Mouse (Mus musculus) neural tube, embryonic 14.5 days (tissue): ENCODE results near the gene Gm40193. TPM values are rescaled to one million over a fixed set of nuclear protein-coding genes. Genes with fewer than 3 reads are reported as not detected.
"Not testable (repeated sequence)": the region's sequence is repeated elsewhere in the genome, so short reads cannot be mapped to it uniquely, and the experiment has no call there.

Experiments
- ATAC-seq: fragments of 200-750 bp; cut with Nextera tagmentation; 2 replicates; pipeline ENCODE4 v1.8.0; 2017; ENCODE audit warnings: low read depth, mild to moderate bottlenecking, moderate TSS enrichment, moderate library complexity
- H3K27ac ChIP-seq: fragments of 300-500 bp; sonication (generic); 2 replicates; pipeline ENCODE4 v1.5.1; 2014; ENCODE audit warnings: low read depth, mild to moderate bottlenecking, control low read depth, low read length, moderate library complexity, mixed read lengths
- H3K27me3 ChIP-seq: fragments of 300-500 bp; sonication (generic); 2 replicates; pipeline ENCODE4 v1.6.1; 2014; ENCODE audit warnings: low read length; ENCODE audit not compliant: control insufficient read depth, insufficient read depth
- H3K36me3 ChIP-seq: fragments of 300-500 bp; sonication (generic); 2 replicates; pipeline ENCODE4 v1.6.1; 2014; ENCODE audit warnings: low read length, mixed read lengths; ENCODE audit not compliant: control insufficient read depth, insufficient read depth
- H3K4me1 ChIP-seq: fragments of 300-500 bp; sonication (generic); 2 replicates; pipeline ENCODE4 v1.6.1; 2014; ENCODE audit warnings: low read length; ENCODE audit not compliant: control insufficient read depth, insufficient read depth
- H3K4me2 ChIP-seq: fragments of 300-500 bp; sonication (generic); 2 replicates; pipeline ENCODE4 v1.6.1; 2014; ENCODE audit warnings: mild to moderate bottlenecking, low read depth, low read length, control low read depth
- H3K4me3 ChIP-seq: fragments of 300-500 bp; sonication (generic); 2 replicates; pipeline ENCODE4 v1.5.1; 2014; ENCODE audit warnings: low read depth, low read length, control low read depth, mixed read lengths
- H3K9ac ChIP-seq: fragments of 300-500 bp; sonication (generic); replicated peaks from 2 replicates; pipeline ENCODE4 v1.6.1; 2014; ENCODE audit warnings: low read depth, mild to moderate bottlenecking, control low read depth, low read length, mixed read lengths
- H3K9me3 ChIP-seq: fragments of 300-500 bp; sonication (generic); 2 replicates; pipeline ENCODE4 v1.6.1; 2016; ENCODE audit warnings: low read length; ENCODE audit not compliant: control insufficient read depth
- WGBS: fragments of 180-500 bp; shearing (Covaris S2); extraction: QIAGEN DNeasy Blood & Tissue Kit; methylation state at CpG from one replicate; pipeline ENCODE4 v1.1.7; 2014; 5-methylcytosine and 5-hydroxymethylcytosine counted together
- polyA plus RNA-seq: library from polyadenylated mRNA; unstranded; fragments of >200 nt; fragmentation: Nextera tagmentation; extraction: Ambion mirVana; gene quantifications from 2 replicates; pipeline ENCODE4 v1.2.1, GENCODE M21; 2014

The Gm40193 gene
- polyA plus RNA-seq, 1 experiment from 2014 or later: not detected

DNA sequence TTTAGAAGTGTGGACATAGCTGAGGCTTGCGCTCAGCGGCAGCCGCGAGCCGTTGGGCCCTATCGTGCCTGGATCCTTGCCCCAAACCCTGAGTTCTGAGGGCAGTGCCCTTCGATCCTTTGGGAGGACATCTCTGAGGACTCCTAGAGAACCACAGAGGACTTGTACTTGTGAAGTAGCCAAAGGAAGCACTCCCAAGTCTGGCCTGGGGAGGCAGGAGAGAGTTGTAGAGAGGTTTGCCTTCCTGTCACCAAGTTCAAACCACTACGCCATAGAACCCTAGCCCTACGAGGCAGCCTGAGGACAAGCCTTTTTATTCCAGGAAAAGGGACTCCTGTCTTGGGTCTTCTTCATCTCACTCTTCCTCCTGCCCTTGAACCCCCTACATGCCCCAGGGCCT is 24.8 kb upstream of the Gm40193 start:
- H3K9ac ChIP-seq: no peak overlapping the region
- H3K4me2 ChIP-seq: no peak overlapping the region
- H3K9me3 ChIP-seq: no peaks in the 10 kb centered on the region
- no peaks in the 10 kb centered on the region for H3K27me3 ChIP-seq
- H3K27ac ChIP-seq: no peak overlapping the region
- ATAC-seq: no peak
- H3K4me1 ChIP-seq: peaks cover 6% of the 10 kb centered on the region; the same call in 1 of the 2 replicates
- no peaks in the 10 kb centered on the region for H3K36me3 ChIP-seq
- no peak overlapping the region for H3K4me3 ChIP-seq
- WGBS: 84% methylated on average over 9 of the region's 9 CpGs

DNA sequence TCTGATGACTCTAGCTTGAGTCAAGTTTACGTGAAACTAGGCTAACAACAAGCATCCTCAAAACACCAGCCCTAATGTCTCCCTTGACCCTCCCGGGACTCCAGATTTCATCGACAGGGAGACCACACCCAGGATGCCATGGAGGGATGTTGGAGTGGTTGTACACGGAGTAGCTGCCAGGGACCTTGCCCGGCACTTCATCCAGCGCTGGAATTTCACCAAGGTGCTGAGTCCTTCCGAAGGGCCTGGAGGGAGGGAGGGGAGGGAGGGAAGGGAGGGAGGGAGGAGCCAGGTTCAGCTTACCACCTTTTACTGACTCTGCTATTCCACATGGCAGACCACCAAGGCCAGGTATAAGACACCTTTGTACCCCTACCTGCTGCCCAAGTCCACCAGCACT is 21.2 kb upstream of the Gm40193 start:
- Histone ChIP-seq H3K9ac (no peak overlapping the region), H3K36me3 (no peaks in the 10 kb centered on the region), H3K4me1 (no peaks in the 10 kb centered on the region), H3K9me3 (no peaks in the 10 kb centered on the region), H3K27me3 (no peaks in the 10 kb centered on the region), H3K27ac (no peak overlapping the region), H3K4me2 (no peak overlapping the region), H3K4me3 (no peak overlapping the region)
- no peak for ATAC-seq
- 17% methylated on average over 7 of the region's 7 CpGs for WGBS

DNA sequence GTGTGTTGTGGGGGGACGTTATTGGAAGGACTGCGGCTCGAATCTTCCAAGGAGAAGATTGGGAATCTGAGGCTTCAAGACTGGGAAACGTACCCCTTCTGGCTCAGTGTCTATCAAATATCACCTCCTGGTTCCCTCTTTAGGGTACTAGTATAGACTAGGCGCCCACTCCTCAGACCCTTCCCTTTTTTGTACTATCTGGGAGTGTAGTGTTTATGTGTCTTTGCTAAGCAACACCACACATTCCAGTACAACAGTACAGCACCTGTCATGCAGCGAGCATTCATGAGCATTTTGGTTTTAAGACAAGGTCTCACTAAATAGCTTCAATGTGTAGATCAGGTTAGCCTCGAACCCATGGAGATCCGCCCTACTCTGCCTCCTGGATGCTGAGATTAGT is 18.8 kb upstream of the Gm40193 start:
- Histone ChIP-seq H3K4me2 (no peak overlapping the region), H3K4me1 (no peaks in the 10 kb centered on the region), H3K27me3 (no peaks in the 10 kb centered on the region), H3K36me3 (no peaks in the 10 kb centered on the region), H3K9ac (no peak overlapping the region), H3K27ac (no peak overlapping the region), H3K4me3 (no peak overlapping the region), H3K9me3 (no peaks in the 10 kb centered on the region)
- ATAC-seq: no peak
- WGBS: 90% methylated on average over 8 of the region's 8 CpGs

DNA sequence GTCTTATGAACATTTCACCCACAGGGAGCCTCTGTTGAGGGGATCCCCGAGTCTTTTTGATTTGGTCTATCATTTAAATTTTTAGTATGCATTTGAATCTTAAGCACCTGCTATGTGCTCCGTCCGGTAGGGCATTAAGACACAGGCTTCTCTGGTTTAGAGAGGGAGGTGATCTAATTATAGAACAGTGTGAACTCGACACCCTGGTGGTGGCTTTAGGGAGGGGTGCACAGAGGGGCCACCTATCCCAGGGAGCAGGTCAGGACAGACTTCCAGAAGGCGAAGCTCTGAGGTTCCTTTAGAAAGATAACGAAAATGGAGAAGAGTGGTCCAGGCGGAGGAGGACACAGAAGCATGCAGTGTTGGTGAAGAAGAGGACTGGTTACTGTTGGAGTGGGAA is 11.8 kb upstream of the Gm40193 start:
- Histone ChIP-seq H3K4me3 (no peak overlapping the region), H3K36me3 (no peaks in the 10 kb centered on the region)
- WGBS: 81% methylated on average over 7 of the region's 7 CpGs

GRCm38 (mm10) chr11:70541415-70541814 is 8.7 kb upstream of the Gm40193 start:
- 67% methylated on average over 5 of the region's 5 CpGs for WGBS
- no peak overlapping the region for H3K9ac ChIP-seq

More for the DNA sequence above, 11.8 kb upstream of the Gm40193 start:
- peaks cover 6% of the 10 kb centered on the region; the same call in 1 of the 2 replicates for H3K27me3 ChIP-seq
- ATAC-seq: no peak
- no peak overlapping the region for H3K9ac ChIP-seq
- H3K27ac ChIP-seq: no peak overlapping the region
- H3K4me2 ChIP-seq: no peak overlapping the region
- no peaks in the 10 kb centered on the region for H3K9me3 ChIP-seq
- H3K4me1 ChIP-seq: no peaks in the 10 kb centered on the region

GRCm38 (mm10) chr11:70540928-70541327 is 8.2 kb upstream of the Gm40193 start:
- 87% methylated on average over 7 of the region's 7 CpGs for WGBS
- H3K9ac ChIP-seq: no peak overlapping the region
- no peaks in the 10 kb centered on the region for H3K9me3 ChIP-seq
- H3K4me3 ChIP-seq: peak overlapping the region; percentile 53
- peak overlapping the region; percentile 70 for H3K4me2 ChIP-seq
- H3K4me1 ChIP-seq: no peaks in the 10 kb centered on the region
- no peak for ATAC-seq
- no peaks in the 10 kb centered on the region for H3K36me3 ChIP-seq
- peaks cover 6% of the 10 kb centered on the region; the same call in 1 of the 2 replicates for H3K27me3 ChIP-seq
- no peak overlapping the region for H3K27ac ChIP-seq

More at GRCm38 (mm10) chr11:70541415-70541814, 8.7 kb upstream of the Gm40193 start:
- H3K27me3 ChIP-seq: peaks cover 6% of the 10 kb centered on the region; the same call in 1 of the 2 replicates
- H3K4me1 ChIP-seq: no peaks in the 10 kb centered on the region
- no peak overlapping the region for H3K27ac ChIP-seq
- no peaks in the 10 kb centered on the region for H3K9me3 ChIP-seq
- H3K36me3 ChIP-seq: no peaks in the 10 kb centered on the region
- H3K4me3 ChIP-seq: no peak overlapping the region
- H3K4me2 ChIP-seq: 0 out of 2 replicates have a peak overlapping the region, but pooled peaks have one; percentile 70
- ATAC-seq: no peak

GRCm38 (mm10) chr11:70539877-70540587 is 7.3 kb upstream of the Gm40193 start, which contains the start of gene Pld2:
Gene Pld2, plus strand, starts transcription at chr11:70540064.
- H3K4me2 ChIP-seq: peak within 1 kb of the TSS; percentile 70
- peak; percentile 90 for ATAC-seq
- H3K27me3 ChIP-seq: peaks cover 6% of the 10 kb centered on the region; the same call in 1 of the 2 replicates
- H3K36me3 ChIP-seq: no peaks in the 10 kb centered on the region
- no peak within 1 kb of the TSS for H3K27ac ChIP-seq
- H3K4me1 ChIP-seq: no peaks in the 10 kb centered on the region
- H3K4me3 ChIP-seq: peak within 1 kb of the TSS; percentile 53
- H3K9ac ChIP-seq: peak within 1 kb of the TSS; percentile 62
- WGBS: under 1% methylated on average over 58 of the region's 65 CpGs
- no peaks in the 10 kb centered on the region for H3K9me3 ChIP-seq

DNA sequence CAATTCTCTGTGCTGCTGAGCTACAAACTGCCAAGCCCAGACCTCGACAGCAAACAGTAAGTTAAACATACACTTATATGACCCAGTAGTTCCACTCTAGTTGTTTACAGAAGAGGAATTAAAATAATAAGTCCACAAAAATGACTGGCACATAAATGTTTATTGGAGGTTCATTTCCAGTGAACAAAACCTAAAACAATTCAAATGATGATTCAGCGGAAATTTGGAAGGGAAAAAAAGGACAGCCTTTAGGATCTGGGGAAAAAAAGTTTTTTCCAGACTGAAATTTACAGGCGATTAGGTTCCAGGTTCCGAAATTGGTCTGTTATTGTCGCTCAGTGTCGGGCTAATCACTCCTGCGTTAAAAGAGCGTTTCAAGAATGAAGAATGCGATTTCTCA is 6.7 kb upstream of the Gm40193 start:
- 19% methylated on average over 9 of the region's 9 CpGs for WGBS
- Histone ChIP-seq H3K27ac (no peak overlapping the region), H3K4me1 (no peaks in the 10 kb centered on the region), H3K9me3 (no peaks in the 10 kb centered on the region), H3K4me3 (peak overlapping the region; percentile 53), H3K4me2 (peak overlapping the region; percentile 70), H3K36me3 (no peaks in the 10 kb centered on the region), H3K27me3 (peaks cover 6% of the 10 kb centered on the region; the same call in 1 of the 2 replicates), H3K9ac (0 out of 2 replicates have a peak overlapping the region, but pooled peaks have one; percentile 11)
- ATAC-seq: no peak; the same call in 1 of the 2 replicates

DNA sequence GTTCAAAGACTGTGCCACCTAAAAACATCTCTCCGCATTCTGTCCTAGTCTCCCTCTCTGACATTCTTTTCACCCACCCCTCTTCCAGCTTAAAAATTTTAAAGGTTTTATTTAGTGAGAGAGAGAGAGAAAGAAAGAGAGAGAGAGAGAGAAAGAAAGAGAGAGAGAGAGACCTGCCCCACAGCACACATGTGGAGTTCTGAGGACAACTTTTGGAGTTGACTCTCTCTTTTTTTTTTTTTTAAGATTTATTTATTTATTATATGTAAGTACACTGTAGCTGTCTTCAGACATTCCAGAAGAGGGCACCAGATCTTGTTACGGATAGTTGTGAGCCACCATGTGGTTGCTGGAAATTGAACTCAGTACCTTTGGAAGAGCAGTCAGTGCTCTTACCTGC is 1.7 kb downstream of the Gm40193 start:
- not testable (repeated sequence) for H3K4me1 ChIP-seq, H3K4me3 ChIP-seq, H3K27ac ChIP-seq, H3K27me3 ChIP-seq, H3K9me3 ChIP-seq, H3K4me2 ChIP-seq, H3K9ac ChIP-seq, ATAC-seq
- WGBS: 95% methylated on average over 2 of the region's 2 CpGs
- H3K36me3 ChIP-seq: peaks cover 19% of the 10 kb centered on the region
